Mouse (Mus musculus) spleen, adult 2 months (tissue): ENCODE results near the gene Serpinf1. TPM values are rescaled to one million over a fixed set of nuclear protein-coding genes. Genes with fewer than 3 reads are reported as not detected.
"Not testable (repeated sequence)": the region's sequence is repeated elsewhere in the genome, so short reads cannot be mapped to it uniquely, and the experiment has no call there.

Source experiments
- DNase-seq, 2 experiments: peaks; one replicate each; pipeline versions ENCODE4 v3.0.0 to v3.0.0-alpha.2; 2012 to 2021; ENCODE audit warnings: low spot score in 2 of 2, low read depth in 1 of 2
- H3K27ac ChIP-seq: fragments of 200-500 bp; 2 replicates; pipeline ENCODE4 v1.5.1; 2012; ENCODE audit warnings: low read length, inconsistent platforms; ENCODE audit not compliant: insufficient read depth
- H3K27me3 ChIP-seq: fragments of 200-500 bp; 2 replicates; pipeline ENCODE4 v1.6.1; 2012; ENCODE audit warnings: mild to moderate bottlenecking, moderate library complexity, low read length, inconsistent platforms; ENCODE audit not compliant: control insufficient read depth, insufficient read depth
- H3K36me3 ChIP-seq: fragments of 200-500 bp; 2 replicates; pipeline ENCODE4 v1.6.1; 2012; ENCODE audit warnings: mild to moderate bottlenecking, low read length, inconsistent platforms; ENCODE audit not compliant: control insufficient read depth, insufficient read depth
- H3K4me1 ChIP-seq: fragments of 200-500 bp; 2 replicates; pipeline ENCODE4 v1.6.1; 2011; ENCODE audit warnings: inconsistent platforms; ENCODE audit not compliant: control insufficient read depth, insufficient read depth, insufficient read length
- H3K4me3 ChIP-seq: fragments of 200-500 bp; 2 replicates; pipeline ENCODE4 v1.5.1; 2011; ENCODE audit warnings: mild to moderate bottlenecking, inconsistent platforms; ENCODE audit not compliant: insufficient read depth, insufficient read length; ENCODE audit errors: extremely low read depth
- CTCF ChIP-seq: fragments of 200-500 bp; IDR thresholded peaks from 2 replicates; pipeline ENCODE4 v1.5.1; 2011; ENCODE audit warnings: mild to moderate bottlenecking, inconsistent platforms; ENCODE audit not compliant: insufficient read depth, insufficient read length, insufficient replicate concordance; ENCODE audit errors: extremely low read depth
- POLR2A ChIP-seq: fragments of 200-500 bp; IDR thresholded peaks from 2 replicates; pipeline ENCODE4 v1.6.1; 2011; ENCODE audit warnings: low read depth, low read length, inconsistent platforms
- WGBS: fragments of 180-500 bp; shearing (Covaris S2); methylation state at CpG from one replicate; pipeline ENCODE4 v1.1.7; 2018; 5-methylcytosine and 5-hydroxymethylcytosine counted together
- polyA plus RNA-seq: library from polyadenylated mRNA; depleted of rRNA; stranded (reverse); fragments of >200 nt; gene quantifications from 2 replicates; pipeline ENCODE4 v1.2.3, GENCODE M21; 2012

Serpinf1 gene
- polyA plus RNA-seq, 1 experiment = 9.7 TPM

GRCm38 (mm10) chr11:75456440-75456871 is 34.0 kb upstream of the Serpinf1 start:
- Histone ChIP-seq H3K27me3 (no peaks in the 10 kb centered on the region), H3K36me3 (peaks cover 5% of the 10 kb centered on the region), H3K4me1 (peaks cover 46% of the 10 kb centered on the region), H3K4me3 (no peak overlapping the region), H3K27ac (peak overlapping the region; percentile 12; the same call in 1 of the 2 replicates)
- no peak for DNase-seq
- TF ChIP-seq CTCF (no peak), POLR2A (no peak)
- WGBS = 31% methylated on average over 7 of the region's 7 CpGs

GRCm38 (mm10) chr11:75455971-75456370 is 33.5 kb upstream of the Serpinf1 start:
- H3K36me3 ChIP-seq, DNase-seq, H3K27me3 ChIP-seq, H3K4me3 ChIP-seq: not testable (repeated sequence)
- H3K27ac ChIP-seq = peak overlapping the region; percentile 93
- peaks cover 46% of the 10 kb centered on the region for H3K4me1 ChIP-seq
- WGBS = 85% methylated on average over 2 of the region's 2 CpGs

GRCm38 (mm10) chr11:75455041-75455736 is 32.7 kb upstream of the Serpinf1 start:
- H3K4me1 ChIP-seq = peaks cover 46% of the 10 kb centered on the region
- H3K27me3 ChIP-seq = no peaks in the 10 kb centered on the region
- H3K36me3 ChIP-seq = peaks cover 5% of the 10 kb centered on the region
- H3K27ac ChIP-seq = peak overlapping the region; percentile 93
- H3K4me3 ChIP-seq = peak overlapping the region; percentile 71; the same call in 1 of the 2 replicates
- peak; percentile 30 to 53 for DNase-seq
- 20% methylated on average over 10 of the region's 10 CpGs for WGBS
- TF ChIP-seq CTCF = no peak

GRCm38 (mm10) chr11:75453991-75454930 is 31.8 kb upstream of the Serpinf1 start, which contains the start of gene Wdr81:
Wdr81 (minus strand) TSS chr11:75454717.
- TF ChIP-seq POLR2A = peak; percentile 38; the same call in 1 of the 2 replicates
- peak; percentile 56; the same call in 1 of the 2 replicates for TF ChIP-seq CTCF
- Histone ChIP-seq H3K27me3 (no peaks in the 10 kb centered on the region), H3K4me1 (peaks cover 39% of the 10 kb centered on the region), H3K4me3 (peak within 1 kb of the TSS; percentile 71), H3K36me3 (peaks cover 9% of the 10 kb centered on the region), H3K27ac (peak within 1 kb of the TSS; percentile 93)
- DNase-seq = peak; percentile 89 to 91
- WGBS = 4% methylated on average over 56 of the region's 56 CpGs

- H3K36me3 ChIP-seq = peaks cover 21% of the 10 kb centered on the region
- H3K27me3 ChIP-seq = no peaks in the 10 kb centered on the region
- TF ChIP-seq CTCF = no peak
- 95% methylated on average over 31 of the region's 31 CpGs for WGBS
- no peak overlapping the region for H3K4me3 ChIP-seq
- peaks cover 28% of the 10 kb centered on the region for H3K4me1 ChIP-seq
- DNase-seq = no peak
- H3K27ac ChIP-seq = no peak overlapping the region
Measured at GRCm38 (mm10) chr11:75452812-75453557, 30.5 kb upstream of the Serpinf1 start.

- Histone ChIP-seq H3K36me3 (peaks cover 28% of the 10 kb centered on the region), H3K4me1 (peaks cover 26% of the 10 kb centered on the region), H3K27ac (no peak overlapping the region), H3K4me3 (no peak overlapping the region), H3K27me3 (no peaks in the 10 kb centered on the region)
- no peak for DNase-seq
- WGBS = 93% methylated on average over 8 of the region's 8 CpGs
- TF ChIP-seq CTCF = no peak
- no peak for TF ChIP-seq POLR2A
Measured at GRCm38 (mm10) chr11:75452081-75452480, 29.6 kb upstream of the Serpinf1 start.
